Mouse (Mus musculus): ENCODE results near the gene Ago4.
"Not testable (repeated sequence)": the region's sequence is repeated elsewhere in the genome, so short reads cannot be mapped to it uniquely, and the experiment has no call there.

The Ago4 gene

DNA sequence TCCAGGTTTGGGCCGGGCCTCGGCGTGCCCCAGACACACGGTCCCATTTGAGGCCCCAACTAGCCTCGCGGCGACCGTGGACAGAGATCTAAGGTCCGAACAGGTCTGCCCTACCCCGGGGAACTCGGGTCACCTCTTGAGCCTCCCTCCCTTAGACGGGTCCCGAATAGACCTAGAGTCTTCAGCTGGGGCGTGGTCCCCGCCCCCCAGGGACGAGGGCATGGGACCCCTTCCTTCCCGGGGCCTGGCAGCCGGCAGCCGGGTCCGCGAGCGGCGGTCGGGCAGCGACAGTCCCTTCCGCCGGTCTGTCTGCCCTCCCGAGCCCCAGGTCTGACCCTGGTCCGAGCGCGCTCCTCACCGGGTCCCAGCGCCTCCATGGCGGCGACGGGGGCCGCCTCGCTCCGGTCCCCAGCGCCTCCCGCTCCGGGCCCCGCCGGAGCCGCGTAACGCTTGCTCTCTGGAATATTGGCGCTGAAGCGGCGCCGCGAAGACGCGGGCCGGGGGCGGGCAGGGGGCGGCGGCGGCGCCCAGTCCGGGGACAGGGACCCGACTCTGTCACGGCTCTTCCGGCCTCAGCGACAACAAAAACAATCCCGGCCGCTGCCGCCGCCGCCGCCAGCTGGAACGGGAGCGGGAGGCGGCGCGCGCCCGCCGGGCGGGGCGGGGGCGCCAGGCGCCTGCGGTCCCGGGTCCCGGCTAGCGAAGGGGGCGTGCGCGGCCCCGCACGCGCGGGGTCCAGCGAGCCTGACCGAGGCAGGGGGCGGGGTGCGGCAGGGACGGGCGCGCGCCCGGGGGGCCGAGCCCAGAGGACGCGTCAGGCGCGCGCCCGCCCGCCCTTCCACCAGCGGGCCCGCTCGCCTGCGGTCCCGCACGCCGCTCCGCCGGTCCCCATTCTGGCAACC lies at the start of gene Ago4:
Gene Ago4 (minus strand): TSS at position 646 of the 902 bp plus-strand sequence.
- no peak for DNase-seq (ENCODE audit: extremely low spot score, low read depth, low spot score)

DNA sequence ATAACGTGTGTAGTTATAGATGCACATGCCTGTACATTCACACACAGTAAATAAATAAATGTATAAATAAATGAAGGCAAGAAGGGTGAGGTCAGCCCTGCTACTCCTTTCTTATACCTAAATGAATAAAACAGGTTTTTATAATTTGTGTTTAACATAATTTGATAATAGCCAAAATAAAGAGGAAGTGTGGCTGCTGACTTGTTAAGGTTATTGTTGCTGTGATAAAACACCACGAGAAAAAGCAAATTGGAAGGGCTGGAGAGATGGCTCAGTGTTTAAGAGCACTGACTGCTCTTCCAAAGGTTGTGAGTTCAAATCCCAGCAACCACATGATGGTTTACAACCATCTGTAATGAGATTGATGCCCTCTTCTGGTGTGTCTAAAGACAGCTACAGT lies 45.8 kb upstream of the Ago4 start:
- no peak for DNase-seq (ENCODE audit: extremely low spot score, low read depth, low spot score)

GRCm38 (mm10) chr4:126577920-126578319 lies 44.6 kb upstream of the Ago4 start:
- no peak for DNase-seq (ENCODE audit: extremely low spot score, low read depth, low spot score)

- DNase-seq (ENCODE audit: extremely low spot score, low read depth, low spot score): no peak
Observed at GRCm38 (mm10) chr4:126576281-126576680, 43.0 kb upstream of the Ago4 start.

- no peak for DNase-seq (ENCODE audit: extremely low spot score, low read depth, low spot score)
Observed at GRCm38 (mm10) chr4:126569783-126570182, 36.5 kb upstream of the Ago4 start.

DNA sequence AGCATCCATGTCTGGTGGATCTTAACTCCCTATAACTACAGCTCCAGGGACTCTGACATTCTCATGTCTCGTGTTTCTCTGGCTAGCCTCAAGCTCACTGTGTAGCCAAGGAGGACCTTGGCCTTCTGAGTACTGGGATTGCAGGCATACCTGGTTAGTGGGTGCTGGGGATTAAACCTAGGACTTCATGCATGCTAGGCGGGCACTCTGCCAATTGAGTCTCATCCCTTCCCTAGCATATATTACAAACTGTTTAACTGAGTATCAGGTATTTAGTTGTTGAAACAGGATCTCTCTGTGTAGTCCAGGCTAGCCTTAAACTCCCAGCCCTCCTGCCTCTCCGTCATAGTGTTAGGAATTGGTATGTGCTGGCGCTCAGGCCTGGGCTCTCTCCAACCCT lies 34.0 kb upstream of the Ago4 start:
- DNase-seq (ENCODE audit: extremely low spot score, low read depth, low spot score): no peak

GRCm38 (mm10) chr4:126563798-126564197 lies 30.5 kb upstream of the Ago4 start:
- DNase-seq (ENCODE audit: extremely low spot score, low read depth, low spot score): no peak

- peak; percentile 80 for DNase-seq (ENCODE audit: extremely low spot score, low read depth, low spot score)
Observed at GRCm38 (mm10) chr4:126556809-126557711, 23.8 kb upstream of the Ago4 start, which contains the start of gene Clspn. Clspn (plus strand) TSS chr4:126556935.

DNA sequence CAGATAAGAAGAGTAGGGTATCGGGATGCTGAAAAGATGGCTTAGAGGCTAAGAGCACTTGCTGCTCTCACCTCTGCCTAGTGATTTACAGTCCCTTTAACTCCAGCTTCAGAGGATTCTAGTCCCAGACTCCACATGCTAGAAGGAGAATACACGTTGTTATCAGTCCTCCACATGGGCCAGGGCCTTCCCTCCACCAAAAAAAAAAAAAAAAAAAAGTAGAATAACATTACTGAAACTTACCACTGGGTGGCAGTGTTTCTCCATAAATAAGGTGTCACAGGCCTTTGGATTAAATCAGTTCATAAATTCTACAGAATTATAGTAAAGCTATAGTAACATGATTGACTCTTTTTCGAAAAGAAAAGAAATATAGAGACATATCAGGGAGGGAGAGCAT lies 21.2 kb upstream of the Ago4 start:
- DNase-seq (ENCODE audit: extremely low spot score, low read depth, low spot score): peak; percentile 70

DNA sequence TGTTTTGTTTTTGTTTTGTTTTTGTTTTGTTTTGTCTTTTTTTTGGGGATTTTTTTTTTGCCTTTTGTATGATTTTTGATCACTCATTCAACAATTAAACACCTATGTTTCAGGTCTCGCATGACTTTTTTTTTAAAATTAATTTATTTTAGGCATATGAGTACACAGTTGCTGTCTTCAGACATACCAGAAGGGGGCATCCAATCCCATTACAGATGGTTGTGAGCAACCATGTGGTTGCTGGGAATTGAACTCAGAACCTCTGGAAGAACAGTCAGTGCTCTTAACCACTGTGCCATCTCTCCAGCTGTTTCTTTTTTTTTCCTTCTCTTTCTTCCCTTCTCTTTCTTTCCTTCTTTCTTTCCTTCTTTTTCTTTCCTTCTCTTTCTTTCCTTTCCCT lies 20.4 kb upstream of the Ago4 start:
- DNase-seq (ENCODE audit: extremely low spot score, low read depth, low spot score): no peak

DNA sequence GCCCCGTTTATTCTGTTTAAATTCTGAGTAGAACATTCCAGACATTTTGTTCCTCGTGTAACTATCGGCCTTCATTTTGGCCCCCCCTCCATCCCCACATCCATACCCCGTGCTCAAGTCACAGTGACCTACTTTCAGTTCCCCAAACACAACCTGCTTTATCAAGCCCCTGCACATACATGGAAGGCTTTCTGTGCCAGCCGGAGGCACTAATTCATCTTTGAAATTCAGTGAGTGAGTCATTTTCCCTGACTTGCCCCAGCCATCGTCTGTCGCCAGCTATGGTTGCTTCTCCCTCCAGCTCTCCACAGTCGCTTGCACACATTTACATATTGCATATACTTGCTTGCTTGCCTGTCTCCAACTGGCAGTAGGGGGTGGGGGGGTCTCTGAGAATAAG lies 19.8 kb upstream of the Ago4 start:
- DNase-seq (ENCODE audit: extremely low spot score, low read depth, low spot score): no peak

GRCm38 (mm10) chr4:126552136-126552535 lies 18.9 kb upstream of the Ago4 start:
- DNase-seq (ENCODE audit: extremely low spot score, low read depth, low spot score): no peak

DNA sequence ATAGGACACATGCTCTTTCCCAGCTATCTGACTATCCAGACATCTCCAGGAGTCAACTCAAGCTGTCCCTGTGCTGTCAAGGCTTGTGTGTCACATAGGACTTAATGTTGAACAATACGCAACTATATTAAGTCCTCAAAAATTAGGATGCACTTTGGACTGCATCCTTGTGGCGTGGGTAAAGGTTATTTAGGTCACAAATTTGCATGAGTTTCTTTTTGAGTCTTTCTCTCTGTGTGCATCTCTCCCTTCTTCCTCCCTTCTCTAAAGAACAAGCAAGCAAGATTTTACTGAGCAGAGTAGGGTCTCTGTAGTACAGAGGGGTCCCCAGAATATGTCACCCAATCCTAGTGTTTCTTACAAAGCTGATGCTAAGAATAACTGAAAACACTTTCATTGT lies 12.9 kb upstream of the Ago4 start:
- no peak for DNase-seq (ENCODE audit: extremely low spot score, low read depth, low spot score)

GRCm38 (mm10) chr4:126545703-126546102 lies 12.4 kb upstream of the Ago4 start:
- DNase-seq (ENCODE audit: extremely low spot score, low read depth, low spot score): no peak

DNA sequence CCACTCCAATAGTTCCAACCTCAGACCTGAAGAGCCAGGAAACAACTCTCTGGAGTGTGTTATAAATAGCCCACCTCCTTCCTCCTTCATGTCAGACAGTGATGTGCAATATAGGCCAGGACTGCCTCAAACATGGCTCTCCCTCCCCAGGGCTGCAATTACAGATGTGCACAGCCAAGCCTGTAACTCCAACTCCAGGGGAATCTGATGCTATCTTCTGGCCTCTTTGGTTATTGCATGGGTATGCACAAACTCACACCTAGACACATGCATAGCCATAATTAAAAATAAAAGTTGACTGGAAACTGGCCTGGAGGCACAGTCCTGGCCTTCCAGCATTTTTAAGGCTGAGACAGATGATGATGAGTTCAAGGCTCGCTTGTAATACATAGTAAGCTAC lies 11.7 kb upstream of the Ago4 start:
- no peak for DNase-seq (ENCODE audit: extremely low spot score, low read depth, low spot score)

GRCm38 (mm10) chr4:126542838-126543237 lies 9.6 kb upstream of the Ago4 start:
- DNase-seq (ENCODE audit: extremely low spot score, low read depth, low spot score): no peak

DNA sequence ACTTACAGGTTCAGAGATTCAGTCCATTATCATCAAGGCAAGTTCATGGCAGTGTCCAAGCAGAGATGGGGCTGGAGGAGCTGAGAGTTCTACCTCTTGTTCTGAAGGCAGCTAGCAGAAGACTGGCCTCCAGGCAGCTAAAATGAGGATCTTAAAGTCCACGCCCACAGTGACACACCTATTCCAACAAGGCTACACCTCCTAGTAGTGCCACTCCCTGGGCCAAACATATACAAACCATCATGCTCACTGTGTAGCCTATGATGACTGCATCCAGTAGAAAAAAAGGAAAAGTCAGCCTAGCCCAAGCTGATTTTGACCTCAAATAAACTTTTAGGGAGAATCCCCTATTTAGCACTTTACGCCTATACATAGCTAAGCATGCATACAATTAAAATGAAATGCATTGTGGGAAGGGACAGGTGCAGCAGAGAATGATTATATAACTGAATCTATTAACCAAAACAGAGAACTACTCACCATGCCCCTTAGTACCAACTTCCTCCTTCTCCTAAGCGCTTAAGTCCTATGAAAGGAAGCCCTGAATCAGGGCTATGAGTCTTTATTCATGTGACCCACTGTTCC lies 7.3 kb upstream of the Ago4 start:
- DNase-seq (ENCODE audit: extremely low spot score, low read depth, low spot score): no peak

DNA sequence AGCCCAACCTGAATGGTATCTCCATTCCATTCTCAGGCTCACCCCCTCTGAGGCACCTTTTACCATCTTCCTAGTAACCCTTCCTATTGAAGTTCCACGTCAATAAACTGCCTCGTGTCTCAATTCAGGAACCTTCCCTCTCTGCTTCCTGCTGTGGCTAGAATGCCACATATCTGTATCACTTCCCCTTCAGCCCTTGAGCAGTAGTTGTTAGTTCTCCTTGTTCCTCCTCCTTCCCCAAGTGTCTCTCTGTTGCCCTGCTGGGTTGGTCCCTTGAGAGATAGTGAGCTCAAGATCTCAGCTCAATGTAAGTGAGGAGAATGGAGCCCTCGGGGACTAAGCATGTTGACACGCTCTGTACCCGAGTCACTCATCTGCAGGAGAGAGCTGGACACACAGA lies 3.6 kb upstream of the Ago4 start:
- DNase-seq (ENCODE audit: extremely low spot score, low read depth, low spot score): no peak

GRCm38 (mm10) chr4:126535631-126536030 lies 2.4 kb upstream of the Ago4 start:
- DNase-seq (ENCODE audit: extremely low spot score, low read depth, low spot score): not testable (repeated sequence)

DNA sequence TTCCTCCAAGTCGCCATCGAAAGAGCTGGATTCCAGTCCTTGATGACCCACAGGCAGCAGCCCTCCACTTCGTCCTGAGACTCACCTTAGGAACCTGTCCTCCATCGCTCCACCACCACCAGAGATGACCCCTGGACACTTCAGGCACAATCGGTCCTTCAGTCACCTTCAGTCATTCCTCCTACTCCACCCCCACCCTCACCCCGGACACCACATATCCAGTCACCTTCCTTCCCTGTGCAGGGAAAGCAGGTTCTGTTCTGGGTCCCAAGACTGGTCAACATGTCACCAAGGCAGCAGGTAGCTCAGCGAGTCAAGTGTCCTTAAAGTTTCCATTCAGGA lies 428 bp upstream of the Ago4 start:
- no peak for DNase-seq (ENCODE audit: extremely low spot score, low read depth, low spot score)

- no peak for DNase-seq (ENCODE audit: extremely low spot score, low read depth, low spot score)
Observed at GRCm38 (mm10) chr4:126532292-126532691, 980 bp downstream of the Ago4 start.

DNA sequence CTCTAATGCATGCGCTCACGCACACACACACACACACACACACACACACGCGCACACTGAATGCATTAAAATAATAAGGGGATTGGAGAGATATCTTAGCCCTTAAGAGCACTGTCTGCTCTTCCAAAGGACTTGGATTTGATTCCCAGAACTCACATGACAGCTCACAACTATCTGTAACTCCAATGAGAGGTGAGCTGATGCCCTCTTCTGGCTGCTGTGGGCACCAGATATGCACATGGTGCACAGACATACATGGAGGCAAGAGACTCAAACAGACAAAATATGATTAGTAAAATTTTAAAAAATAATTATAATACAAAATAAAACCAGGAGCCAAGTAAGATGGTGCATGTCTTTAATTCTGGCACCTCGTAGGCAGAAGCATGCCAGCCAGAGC lies 6.4 kb downstream of the Ago4 start:
- no peak for DNase-seq (ENCODE audit: extremely low spot score, low read depth, low spot score)
